Mouse (Mus musculus) R1 (cell line): Measurements from ENCODE around the gene Ppp2r5b.
A peak's percentile ranks its signal among the peaks of the same experiment; 100 is the strongest.

Experiments
- DNase-seq: peaks from one replicate; pipeline ENCODE4 v3.0.0-alpha.2; 2018; ENCODE audit warnings: low read depth, low spot score

Ppp2r5b gene

DNA sequence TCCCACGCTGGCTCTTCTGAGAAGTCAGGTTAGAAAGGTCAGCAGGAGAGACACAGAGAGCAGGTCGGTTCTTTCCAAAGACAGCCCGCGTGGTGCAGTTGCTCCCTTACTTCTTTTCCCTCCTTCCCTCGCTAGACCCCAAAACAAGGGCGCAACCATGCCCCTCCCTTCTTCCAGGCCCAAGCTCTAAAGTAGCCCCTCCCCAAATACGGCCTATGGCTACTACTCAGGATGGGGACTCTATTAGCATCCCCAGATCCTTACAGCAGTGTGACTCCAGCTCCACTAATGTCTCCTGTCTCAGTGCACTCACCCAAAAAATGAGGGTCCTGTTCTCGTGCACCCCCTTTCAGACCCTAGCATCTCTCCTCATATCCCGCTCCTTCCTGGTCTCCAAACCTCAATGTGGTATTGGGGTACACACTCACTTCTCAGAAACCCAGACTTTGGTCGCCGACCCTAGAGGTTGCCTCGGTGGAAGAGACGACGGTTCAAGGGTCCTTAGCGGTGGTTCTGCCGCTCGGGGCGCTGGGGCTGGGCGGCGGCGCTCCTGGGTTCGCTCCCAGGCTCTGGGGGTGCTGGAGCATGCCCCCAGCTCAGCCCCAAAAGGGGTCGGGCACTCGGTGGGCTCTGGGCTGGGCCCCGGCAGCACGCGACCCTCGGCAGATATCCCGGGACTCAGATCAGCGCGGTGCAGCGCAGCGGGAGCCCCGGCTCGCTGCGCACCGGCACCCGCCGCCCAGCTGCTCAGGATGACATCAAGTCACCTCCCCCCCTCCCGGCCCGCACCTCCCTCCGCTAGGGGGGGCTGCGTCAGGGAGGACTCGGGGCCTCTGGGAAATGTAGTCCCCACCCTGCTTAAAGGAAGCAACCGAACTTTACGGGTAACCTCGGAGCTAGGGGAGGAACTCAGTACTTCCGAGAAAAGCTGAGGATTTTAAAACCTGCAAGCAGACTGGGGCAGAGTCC lies at the start of gene Ppp2r5b:
Ppp2r5b (minus strand) TSS at position 789 of the 969 bp plus-strand sequence.
- DNase-seq: peak; percentile 92

DNA sequence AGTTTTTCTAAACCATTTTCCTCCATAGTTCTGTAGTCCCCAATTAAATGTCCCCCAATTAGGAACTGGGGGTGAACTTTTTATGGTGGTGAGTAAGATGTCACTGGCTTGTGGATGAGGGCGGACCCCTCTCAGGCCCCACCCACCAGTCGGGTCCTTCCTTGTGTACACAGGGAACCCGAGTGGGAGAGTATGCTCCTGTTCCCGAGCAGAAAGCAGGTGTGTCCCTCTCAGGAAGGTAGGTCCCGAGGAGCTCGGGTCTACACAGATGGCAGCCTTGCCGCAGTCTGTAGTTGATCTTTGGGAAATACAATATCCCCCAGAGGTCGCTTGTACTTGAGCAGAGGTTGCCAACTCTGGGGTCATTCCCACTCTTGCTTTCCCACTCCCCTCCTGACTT lies 49.6 kb upstream of the Ppp2r5b start:
- DNase-seq: no peak

DNA sequence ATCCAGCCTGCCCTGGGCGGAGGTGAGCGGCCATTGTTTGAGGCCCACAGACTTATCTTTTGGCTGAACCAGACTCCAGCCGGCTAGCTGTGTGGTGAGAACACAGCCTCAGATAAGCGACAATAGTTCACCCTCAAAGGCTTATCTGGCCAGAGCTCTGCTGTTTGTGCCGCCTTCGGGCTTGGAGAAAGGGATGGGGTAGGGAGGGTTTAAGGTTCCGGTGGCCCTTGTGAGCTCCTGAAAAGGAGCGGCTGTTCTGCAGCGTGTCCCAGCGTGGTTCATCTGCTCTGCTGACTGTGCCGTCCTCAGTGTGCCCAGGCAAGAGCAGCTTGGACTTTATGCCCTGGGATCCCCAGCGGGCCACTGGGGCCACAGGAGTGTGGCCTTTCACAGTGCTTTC lies 48.8 kb upstream of the Ppp2r5b start:
- no peak for DNase-seq

DNA sequence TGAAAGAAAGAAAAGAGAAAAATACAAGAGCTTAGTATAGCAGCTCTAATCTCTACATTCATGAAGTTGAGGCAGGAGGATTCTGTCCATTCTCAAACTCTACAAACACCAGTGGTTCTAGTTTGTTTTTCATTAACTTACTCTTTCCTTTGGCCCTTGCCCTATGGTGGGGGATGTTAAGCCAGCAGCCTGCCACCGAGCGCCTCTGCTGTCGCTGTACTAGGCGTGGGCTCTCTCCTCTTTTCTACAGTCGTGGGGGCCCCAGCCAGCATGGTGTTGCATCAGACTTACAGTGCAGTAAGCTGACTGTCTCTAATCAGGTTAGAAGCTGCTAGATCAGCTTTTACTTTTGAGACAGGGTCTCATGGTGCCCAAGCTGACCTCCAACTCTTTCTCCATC lies 47.3 kb upstream of the Ppp2r5b start:
- DNase-seq: no peak

DNA sequence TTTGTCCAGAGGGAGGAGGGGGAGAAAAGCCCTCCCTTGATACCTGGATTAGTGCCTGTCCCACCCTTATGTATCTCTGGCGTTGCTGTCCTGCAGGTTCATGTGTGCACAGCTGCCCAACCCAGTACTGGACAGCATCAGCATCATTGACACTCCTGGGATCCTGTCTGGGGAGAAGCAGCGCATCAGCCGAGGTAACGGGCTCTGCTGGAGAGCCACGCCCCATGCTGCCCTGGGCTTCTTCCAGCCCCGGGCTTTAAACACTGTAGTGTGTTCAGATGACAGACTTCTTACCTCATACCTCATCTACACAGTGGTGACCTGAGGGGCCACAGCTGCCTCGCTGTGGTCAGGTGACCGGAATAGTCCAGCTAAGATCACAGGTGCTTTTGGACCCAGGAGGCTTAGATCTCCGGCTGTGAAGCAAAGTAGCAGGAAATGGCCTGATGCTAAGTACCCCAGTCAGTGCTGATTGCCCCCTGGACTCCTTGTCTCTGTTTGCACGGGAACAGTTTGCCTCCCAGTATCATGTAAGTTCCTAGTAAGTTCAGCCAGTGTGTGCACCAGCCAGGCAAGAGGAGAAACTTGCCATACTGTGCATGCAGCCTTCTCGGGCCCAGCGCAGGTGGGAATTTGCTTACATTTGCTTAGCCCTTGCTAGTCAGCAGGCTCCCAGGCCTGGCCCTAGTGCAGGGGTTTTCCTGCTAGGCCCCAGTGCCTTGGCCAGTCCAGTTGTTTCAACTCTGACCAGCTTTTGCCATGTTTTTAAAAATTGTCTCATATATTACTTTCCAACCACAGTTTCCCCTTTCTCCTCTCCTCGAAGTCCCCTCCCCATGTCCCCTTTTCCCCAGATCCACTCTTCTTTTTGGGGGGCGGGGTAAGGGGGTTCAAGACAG lies 45.7 kb upstream of the Ppp2r5b start:
- peak; percentile 75 for DNase-seq

DNA sequence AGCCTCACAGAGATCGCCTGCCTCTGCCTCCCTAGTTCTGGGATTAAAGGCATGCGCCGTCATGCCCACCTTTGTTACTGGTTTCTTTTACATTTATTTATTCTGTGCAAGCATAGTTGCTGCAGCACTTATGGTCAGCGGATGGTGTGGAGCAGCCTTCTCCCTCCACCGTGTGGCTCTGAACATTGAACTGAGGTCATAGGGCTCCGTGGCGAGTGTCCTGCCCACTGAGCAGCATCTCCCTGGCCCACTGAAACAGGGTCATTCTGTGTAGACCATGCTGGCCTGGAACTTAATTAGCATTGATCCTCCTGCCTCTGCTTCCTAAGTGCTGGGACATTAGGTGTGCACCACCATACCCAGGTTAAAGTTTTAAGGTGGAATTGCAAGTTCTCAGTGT lies 44.9 kb upstream of the Ppp2r5b start:
- no peak for DNase-seq

DNA sequence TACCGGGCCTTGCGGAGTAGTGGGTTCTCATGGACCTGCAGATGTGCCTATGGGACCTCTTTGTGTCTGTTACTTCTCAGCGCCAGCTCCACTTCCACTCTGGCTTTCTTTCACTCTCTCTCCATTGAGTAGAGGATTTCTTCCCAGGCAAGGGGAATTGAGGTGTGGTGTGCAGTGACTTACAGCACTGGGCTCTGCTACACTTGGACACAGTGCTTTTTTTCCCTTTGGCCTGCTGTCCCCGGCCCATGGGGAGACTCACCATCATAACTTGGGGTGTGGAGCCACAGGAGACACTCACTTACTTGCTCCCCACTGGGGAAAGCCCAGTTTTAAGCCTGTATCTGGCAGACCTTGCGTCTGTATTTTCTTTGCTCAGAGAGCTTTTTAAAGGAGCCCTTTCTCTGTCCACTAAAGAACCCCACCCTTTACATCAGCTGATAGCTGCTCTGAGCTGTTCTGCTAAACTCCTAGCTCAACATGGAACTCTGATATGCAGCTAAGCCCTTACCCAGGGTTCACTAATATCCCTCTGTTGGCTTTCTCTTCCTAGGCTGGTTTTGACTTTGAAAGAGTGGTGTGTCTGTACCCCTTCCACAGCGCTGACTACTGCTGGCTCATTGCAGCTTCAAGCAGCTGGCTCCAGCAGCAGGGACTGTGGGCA lies 43.9 kb upstream of the Ppp2r5b start:
- no peak for DNase-seq

DNA sequence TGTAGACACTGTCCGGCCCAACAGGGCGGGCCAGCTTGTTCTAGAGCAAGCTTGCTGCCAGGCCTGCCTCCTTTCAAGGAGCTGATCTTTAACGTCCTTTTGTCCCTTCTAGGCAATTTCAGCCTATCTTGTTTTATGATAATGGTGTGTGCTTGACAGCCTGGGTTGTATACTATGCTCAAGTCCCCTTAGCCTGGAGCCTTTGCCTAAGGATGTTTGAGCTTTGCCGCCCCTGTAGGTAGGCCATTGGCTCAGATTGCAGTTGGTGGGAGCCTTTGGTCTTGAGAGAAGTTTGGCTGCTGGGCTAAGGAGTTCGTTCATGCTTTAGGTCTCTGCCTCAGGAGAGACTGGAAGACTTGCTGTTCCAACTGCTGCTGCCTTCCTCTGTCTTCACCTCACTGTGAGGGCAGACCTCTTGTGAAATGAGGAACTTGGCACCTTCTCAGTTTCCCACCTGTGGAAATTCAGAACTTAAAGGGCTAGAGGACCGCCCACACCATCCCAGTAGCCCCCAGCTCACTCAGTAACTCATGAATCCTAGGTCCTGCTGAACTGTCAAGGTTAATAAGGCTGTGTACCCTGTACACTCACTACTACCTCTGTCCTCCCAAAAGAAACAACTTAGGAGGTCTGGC lies 42.9 kb upstream of the Ppp2r5b start:
- no peak for DNase-seq

DNA sequence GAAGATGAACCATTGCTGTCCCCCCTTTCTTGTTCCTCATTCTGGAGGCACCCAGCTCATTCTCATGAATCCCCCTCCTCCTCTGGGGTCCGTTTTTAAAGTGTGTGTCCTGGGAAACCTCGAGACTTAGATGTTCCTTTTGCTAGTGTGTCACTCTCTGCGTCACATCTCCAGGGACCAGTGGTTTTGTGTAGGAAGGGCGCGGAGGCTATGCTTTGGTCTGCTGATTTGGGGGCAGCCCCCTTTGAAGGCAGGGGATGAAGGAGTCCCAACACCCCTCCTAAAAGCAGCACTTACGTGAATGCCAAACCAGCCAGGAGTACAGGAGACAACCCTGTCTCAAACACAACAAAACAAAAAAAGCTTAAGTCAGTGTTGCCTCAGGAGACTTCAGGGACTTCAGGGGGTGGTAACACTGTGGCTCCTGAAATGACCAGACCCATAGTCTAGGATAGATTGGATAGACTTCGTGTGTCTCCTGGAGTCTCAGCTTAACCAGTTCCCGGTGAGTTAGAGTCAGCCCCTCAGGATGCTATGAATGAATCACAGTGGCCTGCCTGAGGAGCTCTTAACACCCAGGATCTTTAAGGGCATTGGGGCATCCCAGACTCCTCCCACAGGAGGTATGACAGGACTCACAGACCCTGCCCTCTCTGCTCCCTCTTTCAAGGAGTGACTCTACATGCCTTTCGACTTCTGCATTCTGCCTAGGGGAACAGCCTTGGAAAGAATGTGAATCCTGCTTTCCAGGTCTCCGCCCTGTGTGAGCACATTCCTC lies 42.2 kb upstream of the Ppp2r5b start:
- DNase-seq: peak; percentile 100

DNA sequence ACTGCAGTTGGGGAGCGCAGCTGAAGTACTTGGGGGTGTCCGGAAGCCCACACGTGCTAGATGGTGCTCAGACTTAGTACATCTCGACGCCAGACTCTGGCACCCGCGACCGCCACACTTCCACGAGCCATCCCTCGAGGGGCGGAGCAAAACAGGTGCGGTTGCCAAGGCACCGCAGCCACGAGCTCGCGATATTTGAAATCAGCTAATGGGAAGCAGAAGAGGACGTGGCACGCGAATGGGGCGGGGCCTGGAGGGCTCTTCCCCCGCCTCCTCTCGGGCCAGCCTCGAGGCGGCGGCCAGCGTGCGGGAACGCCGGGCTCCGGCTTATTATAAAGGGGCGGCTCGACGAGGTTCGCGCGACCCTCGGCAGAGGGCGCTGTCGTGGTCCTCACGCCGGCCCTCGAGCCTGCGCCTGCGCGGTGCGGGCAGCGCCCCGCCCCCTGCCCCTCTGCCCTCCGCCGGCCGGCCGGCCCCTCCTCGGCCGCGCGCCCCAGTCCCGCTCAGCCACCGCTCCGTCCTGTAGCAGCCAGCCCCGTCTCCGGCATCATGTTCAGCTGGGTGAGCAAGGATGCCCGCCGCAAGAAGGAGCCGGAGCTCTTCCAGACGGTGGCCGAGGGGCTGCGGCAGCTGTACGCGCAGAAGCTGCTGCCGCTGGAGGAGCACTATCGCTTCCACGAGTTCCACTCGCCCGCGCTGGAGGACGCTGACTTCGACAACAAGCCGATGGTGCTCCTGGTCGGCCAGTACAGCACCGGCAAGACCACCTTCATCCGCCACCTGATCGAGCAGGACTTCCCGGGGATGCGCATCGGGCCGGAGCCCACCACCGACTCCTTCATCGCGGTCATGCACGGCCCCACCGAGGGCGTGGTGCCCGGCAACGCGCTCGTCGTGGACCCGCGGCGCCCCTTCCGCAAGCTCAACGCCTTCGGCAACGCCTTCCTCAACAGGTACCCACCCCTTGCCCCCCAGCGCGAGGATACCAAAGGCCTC lies 41.1 kb upstream of the Ppp2r5b start, which contains the start of gene Ehd1:
Ehd1 (plus strand) TSS at position 300 of the 996 bp plus-strand sequence.
- DNase-seq: peak; percentile 98

DNA sequence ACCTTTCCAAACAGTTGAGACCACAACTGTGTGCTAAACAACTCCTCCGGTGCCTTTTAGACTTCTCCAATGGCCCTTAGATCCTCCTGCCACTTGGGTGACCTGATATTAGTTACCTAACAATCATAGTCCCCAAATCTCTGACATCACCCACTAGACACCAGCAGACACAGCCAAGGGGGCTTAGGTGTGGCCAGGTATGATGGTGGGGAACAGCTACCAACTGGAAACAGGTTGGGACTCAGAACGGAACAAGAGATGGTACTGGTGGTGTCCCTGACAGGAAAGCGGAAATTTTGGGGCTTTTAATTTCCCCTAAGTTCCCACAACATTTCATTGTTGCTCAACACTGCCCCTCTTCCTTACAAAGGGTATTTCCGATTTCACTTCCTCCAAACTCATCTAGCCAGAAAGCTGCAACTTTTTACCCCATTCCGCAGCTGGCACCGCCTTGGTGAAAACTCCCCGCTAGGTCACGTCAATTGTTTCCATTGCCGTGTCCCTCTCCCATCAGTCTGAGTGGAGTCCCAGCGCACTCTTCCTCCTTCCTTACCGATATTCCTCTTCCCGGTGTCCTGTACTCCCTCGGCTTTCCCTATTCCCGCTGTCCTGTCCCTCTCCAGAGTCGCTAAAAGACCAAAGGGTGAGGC lies 40.2 kb upstream of the Ppp2r5b start:
- DNase-seq: peak; percentile 42

DNA sequence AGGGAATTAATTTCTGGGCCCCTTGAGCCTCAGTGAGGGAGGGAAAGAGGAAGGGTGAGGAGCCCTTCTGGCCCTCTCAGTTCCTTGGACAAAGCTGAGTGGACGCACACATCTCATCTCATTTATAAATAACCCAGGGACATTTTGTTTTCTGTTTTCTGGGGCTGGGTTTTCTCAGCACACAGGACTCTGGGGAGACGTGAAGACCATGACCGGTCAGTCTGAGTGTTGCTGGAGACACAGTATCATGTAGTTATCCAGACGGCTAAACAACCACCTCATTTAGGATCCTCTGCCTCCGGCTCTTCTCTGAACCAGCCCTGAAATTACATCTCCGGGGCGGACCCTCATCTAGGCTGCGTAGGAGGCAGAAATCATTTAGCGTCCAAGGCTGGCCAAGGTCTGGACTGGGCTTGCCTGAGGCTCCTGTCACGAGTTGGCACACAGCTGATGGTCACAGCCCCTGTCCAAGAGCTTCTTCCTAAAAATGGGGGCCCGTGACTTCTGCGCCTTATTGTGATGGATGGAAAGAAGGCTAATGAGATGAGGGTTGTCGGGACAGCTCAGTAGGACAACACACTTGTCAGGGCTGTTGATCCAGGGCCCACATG lies 38.4 kb upstream of the Ppp2r5b start:
- DNase-seq: no peak

DNA sequence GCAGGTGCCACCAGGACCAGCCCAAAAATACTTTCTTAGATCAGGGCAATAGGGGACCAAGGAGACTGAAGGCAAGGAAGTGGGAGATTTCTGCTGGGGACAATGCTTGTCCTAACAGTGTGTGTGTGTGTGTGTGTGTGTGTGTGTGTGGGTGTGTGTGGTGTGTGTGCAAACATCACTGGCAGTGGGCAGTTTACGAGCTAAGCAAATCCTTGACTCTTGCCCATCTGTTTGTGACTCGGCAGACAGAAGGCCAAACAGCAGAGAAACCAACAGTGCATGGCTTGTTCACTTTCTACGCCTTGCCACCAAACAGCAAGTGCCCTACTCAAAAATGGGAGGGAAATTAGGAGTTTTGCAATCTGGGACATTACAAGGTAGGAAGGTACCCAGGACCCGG lies 37.9 kb upstream of the Ppp2r5b start:
- DNase-seq: no peak

DNA sequence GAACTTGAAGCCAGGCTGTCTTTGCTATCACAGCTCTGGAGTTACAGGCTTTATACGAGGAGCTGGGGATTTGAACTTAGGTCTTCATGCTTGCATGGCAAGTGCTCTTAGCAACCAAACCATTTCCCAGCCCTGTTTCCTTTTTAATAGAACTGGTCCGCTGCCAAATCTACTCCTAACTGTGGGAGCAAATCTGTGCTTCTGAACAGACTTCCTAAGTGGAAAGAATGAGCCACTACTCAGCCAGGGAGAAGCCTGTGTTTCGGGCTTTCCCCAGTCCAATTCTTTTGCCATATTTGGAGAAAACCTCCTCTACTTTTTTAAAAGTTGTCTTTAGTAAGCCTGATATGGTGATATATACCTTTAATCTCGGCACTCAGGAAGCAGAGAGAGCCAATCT lies 37.1 kb upstream of the Ppp2r5b start:
- no peak for DNase-seq

DNA sequence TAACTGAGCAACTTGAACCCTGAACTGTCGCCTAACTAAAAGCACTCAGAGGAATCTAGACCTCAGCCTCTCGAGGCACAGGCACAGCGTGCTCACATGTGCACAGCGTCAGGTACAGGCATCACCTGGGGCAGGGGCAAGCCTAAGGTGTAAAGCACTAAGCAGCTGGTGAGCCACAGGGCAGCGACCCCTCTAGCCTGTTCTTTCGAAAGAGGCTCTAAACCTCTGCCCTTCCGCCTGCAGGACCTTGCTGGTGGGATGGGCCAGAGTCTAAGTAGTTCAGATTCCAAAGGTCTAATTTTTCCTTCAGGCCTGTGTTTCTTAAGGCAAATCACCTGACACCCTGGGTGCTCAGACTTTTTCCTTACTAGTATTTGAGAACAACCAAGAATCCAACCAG lies 36.4 kb upstream of the Ppp2r5b start:
- DNase-seq: peak; percentile 39

DNA sequence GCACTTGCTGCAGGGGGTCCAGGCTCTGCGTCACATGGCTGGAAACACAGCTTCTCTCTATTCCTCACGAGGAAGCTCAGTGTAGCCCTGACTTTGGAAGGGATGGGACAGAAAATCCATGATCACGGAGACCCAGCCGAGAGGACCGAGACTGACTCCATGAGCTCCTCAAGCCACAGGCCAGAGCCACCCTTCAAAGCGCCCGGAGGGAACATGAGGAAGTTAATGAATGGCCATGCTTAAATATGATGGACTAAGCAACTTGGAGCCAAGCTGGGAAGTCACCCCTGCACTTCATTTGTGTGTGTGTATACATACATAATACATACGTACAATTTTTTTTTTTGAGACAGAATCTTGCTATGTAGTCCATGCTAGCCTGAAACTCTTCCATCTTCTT lies 35.5 kb upstream of the Ppp2r5b start:
- no peak for DNase-seq

DNA sequence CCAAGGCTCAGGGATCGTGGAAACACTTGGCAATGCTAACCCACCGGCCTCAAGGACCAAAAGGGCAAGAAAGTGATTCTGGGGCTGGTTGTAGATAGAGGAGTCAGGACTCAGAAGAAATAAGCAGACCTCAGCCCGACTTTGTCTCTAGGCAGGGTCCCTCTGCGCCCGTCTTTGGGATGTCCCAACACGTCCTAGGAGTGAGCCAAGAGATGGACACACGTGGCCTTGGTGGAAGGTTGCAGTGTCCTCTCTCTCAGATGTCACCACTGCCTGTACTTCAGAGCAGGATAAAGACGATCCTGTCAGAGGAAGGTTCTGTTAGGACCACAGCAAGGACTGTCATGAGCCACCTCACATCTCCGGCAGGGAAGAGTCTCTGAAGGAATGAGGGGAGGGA lies 35.0 kb upstream of the Ppp2r5b start:
- peak; percentile 63 for DNase-seq

DNA sequence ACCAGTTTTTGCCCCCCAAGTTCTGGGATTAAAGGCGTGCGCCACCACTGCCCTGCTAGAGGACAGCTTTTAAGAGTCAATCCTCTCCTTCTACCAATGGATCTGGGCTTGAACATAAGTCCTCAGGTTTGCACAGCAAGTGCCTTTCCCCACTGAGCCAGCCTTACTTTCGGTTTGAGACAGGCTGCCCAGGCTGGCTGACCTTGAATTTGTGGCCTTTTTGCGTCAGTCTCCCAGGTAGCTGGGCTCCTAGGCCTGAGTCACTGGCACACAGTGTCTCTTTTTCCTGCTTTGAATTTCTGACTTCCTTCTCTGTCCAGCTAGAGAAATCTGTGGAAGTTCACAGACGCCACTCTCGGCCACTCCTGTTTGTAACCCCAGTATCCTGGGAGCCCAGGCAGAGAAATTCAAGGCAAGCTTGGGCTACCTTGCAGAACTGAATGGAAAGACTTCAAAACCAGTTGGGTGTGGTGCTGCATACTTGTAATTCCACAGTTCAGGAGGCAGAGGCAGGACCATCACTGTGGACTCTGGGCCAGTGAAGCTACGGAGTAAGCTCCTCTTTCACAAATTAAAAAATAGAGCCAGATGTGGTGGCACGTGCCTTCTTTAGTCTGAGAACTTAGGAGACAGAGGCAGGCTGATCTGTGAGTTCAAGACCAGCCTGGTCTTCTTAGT lies 34.3 kb upstream of the Ppp2r5b start:
- peak; percentile 97 for DNase-seq
